Mouse (Mus musculus) G1E (cell line): ENCODE results near the gene Kcnip1. TPM values are rescaled to one million over a fixed set of nuclear protein-coding genes. Genes with fewer than 3 reads are reported as not detected.

Source experiments
- ATAC-seq: 2 replicates; pipeline ENCODE4 v1.8.0; 2016; ENCODE audit warnings: mild to moderate bottlenecking; ENCODE audit not compliant: insufficient number of reproducible peaks, poor library complexity, low FRiP score, severe bottlenecking; ENCODE audit errors: extremely low read depth
- DNase-seq: peaks from one replicate; pipeline ENCODE4 v3.0.0; 2012; ENCODE audit warnings: low spot score
- H3K27me3 ChIP-seq: 2 replicates; pipeline ENCODE4 v1.6.1; 2012; ENCODE audit warnings: mild to moderate bottlenecking, low read length, inconsistent platforms; ENCODE audit not compliant: insufficient read depth
- H3K36me3 ChIP-seq: replicated peaks from 2 replicates; pipeline ENCODE3; 2012; ENCODE audit warnings: mild to moderate bottlenecking, inconsistent platforms
- H3K4me1 ChIP-seq: 2 replicates; pipeline ENCODE4 v1.6.1; 2012; ENCODE audit warnings: low read depth, low read length, inconsistent platforms, mixed read lengths; ENCODE audit not compliant: insufficient read depth
- H3K4me3 ChIP-seq: 2 replicates; pipeline ENCODE4 v1.5.1; 2012; ENCODE audit warnings: low read depth, mild to moderate bottlenecking, inconsistent platforms, low read length, moderate library complexity, mixed read lengths
- H3K9me3 ChIP-seq: replicated peaks from 2 replicates; pipeline ENCODE4 v1.6.1; 2012; ENCODE audit warnings: inconsistent platforms
- CTCF ChIP-seq: IDR thresholded peaks from 2 replicates; pipeline ENCODE4 v1.5.1; 2012; ENCODE audit warnings: low read depth, low read length, inconsistent platforms, mixed read lengths
- GATA1 ChIP-seq: IDR thresholded peaks from 2 replicates; pipeline ENCODE4 v1.6.1; 2012; ENCODE audit warnings: borderline replicate concordance, low read length, inconsistent platforms, mixed read lengths
- GATA2 ChIP-seq: IDR thresholded peaks from 2 replicates; pipeline ENCODE4 v1.6.1; 2012; ENCODE audit warnings: low read depth, low read length, inconsistent platforms, borderline replicate concordance
- POLR2AphosphoS5 ChIP-seq: IDR thresholded peaks from 2 replicates; pipeline ENCODE4 v1.6.1; 2012; ENCODE audit warnings: low read depth, low read length, inconsistent platforms; ENCODE audit not compliant: insufficient replicate concordance
- TAL1 ChIP-seq: conservative IDR thresholded peaks from 2 replicates; pipeline ENCODE4 v1.6.1; 2012; ENCODE audit warnings: low read depth, low read length, inconsistent platforms, mixed read lengths
- polyA plus RNA-seq: library from polyadenylated mRNA; stranded (reverse); fragments of >175 nt; gene quantifications from 2 replicates; pipeline ENCODE4 v1.2.3, GENCODE M21; 2012
- total RNA-seq, 2 experiments: library from RNA; stranded (forward) in 1 of 2; stranded (reverse) in 1 of 2; fragments of 200-1000 nt in 1 of 2; fragments of >200 nt in 1 of 2; fragmentation: Nextera tagmentation in 1 of 2; gene quantifications; 2 replicates each; pipeline ENCODE4 v1.2.3; 2014 to 2017

Gene Kcnip1
- total and polyA plus RNA-seq, 3 experiments: 0.27 TPM; not detected in 2

- H3K4me3 ChIP-seq: peak overlapping the region; percentile 64; the same call in 1 of the 2 replicates
- peaks cover 45% of the 10 kb centered on the region for H3K4me1 ChIP-seq
- TF ChIP-seq GATA1 (no peak), TAL1 (no peak), CTCF (peak; percentile 32; the same call in 1 of the 2 replicates), GATA2 (no peak)
Observed at GRCm38 (mm10) chr11:34008702-34009101, 15.8 kb upstream of the Kcnip1 start.

GRCm38 (mm10) chr11:34008214-34008613 is 15.3 kb upstream of the Kcnip1 start:
- Histone ChIP-seq H3K27me3 (no peaks in the 10 kb centered on the region), H3K36me3 (no peaks in the 10 kb centered on the region), H3K4me1 (peaks cover 45% of the 10 kb centered on the region), H3K4me3 (peak overlapping the region; percentile 64; the same call in 1 of the 2 replicates), H3K9me3 (peaks cover 12% of the 10 kb centered on the region)
- DNase-seq (peak; percentile 29), ATAC-seq (peak; percentile 69)
- TF ChIP-seq POLR2AphosphoS5: no peak
- TF ChIP-seq GATA2: no peak
- TF ChIP-seq TAL1: no peak
- TF ChIP-seq CTCF: no peak
- no peak for TF ChIP-seq GATA1

More at GRCm38 (mm10) chr11:34008702-34009101, 15.8 kb upstream of the Kcnip1 start:
- Histone ChIP-seq H3K27me3 (no peaks in the 10 kb centered on the region), H3K9me3 (peaks cover 13% of the 10 kb centered on the region), H3K36me3 (no peaks in the 10 kb centered on the region)
- DNase-seq (peak; percentile 30), ATAC-seq (peak; percentile 58)

DNA sequence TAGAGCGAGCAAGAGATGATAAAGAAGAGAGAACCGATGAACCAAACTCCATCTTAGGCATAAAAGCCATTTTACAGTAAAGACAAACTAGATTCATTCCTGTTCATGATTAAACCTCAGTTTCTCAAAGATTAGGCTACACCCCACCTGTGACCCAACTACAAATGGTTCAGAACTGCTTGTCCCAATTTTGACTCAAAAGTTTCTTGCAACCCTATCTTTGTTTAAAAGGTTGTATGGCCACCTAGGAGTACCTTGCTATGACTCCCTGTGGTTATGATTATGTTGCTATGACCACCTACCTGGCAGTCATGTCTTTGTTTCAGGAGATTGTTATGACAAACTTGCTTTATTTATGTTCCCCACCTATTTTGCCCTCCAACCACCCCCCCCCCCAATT is 14.7 kb upstream of the Kcnip1 start:
- ATAC-seq (no peak), DNase-seq (no peak)
- Histone ChIP-seq H3K9me3 (peaks cover 11% of the 10 kb centered on the region), H3K27me3 (no peaks in the 10 kb centered on the region), H3K36me3 (no peaks in the 10 kb centered on the region), H3K4me1 (peaks cover 47% of the 10 kb centered on the region), H3K4me3 (no peak overlapping the region)
- TF ChIP-seq POLR2AphosphoS5 (no peak), GATA1 (no peak), CTCF (no peak), TAL1 (no peak), GATA2 (no peak)

GRCm38 (mm10) chr11:34002593-34002965 is 9.6 kb upstream of the Kcnip1 start:
- no peak for ATAC-seq
- peaks cover 35% of the 10 kb centered on the region for H3K4me1 ChIP-seq
- H3K27me3 ChIP-seq: peaks cover 4% of the 10 kb centered on the region; the same call in 1 of the 2 replicates
- H3K36me3 ChIP-seq: no peaks in the 10 kb centered on the region
- TF ChIP-seq GATA1 (no peak), TAL1 (no peak), GATA2 (no peak), POLR2AphosphoS5 (no peak), CTCF (no peak)
- DNase-seq: no peak
- H3K4me3 ChIP-seq: no peak overlapping the region
- peaks cover 11% of the 10 kb centered on the region for H3K9me3 ChIP-seq

GRCm38 (mm10) chr11:34001938-34002592 is 9.1 kb upstream of the Kcnip1 start:
- TF ChIP-seq GATA2 (no peak), POLR2AphosphoS5 (no peak), TAL1 (no peak), CTCF (peak; percentile 55), GATA1 (no peak)
- H3K4me1 ChIP-seq: peaks cover 35% of the 10 kb centered on the region
- DNase-seq (peak; percentile 45), ATAC-seq (0 out of 2 replicates have a peak, but pooled peaks have one; percentile 3)
- H3K4me3 ChIP-seq: no peak overlapping the region
- peaks cover 11% of the 10 kb centered on the region for H3K9me3 ChIP-seq
- no peaks in the 10 kb centered on the region for H3K36me3 ChIP-seq
- peaks cover 4% of the 10 kb centered on the region; the same call in 1 of the 2 replicates for H3K27me3 ChIP-seq

GRCm38 (mm10) chr11:34000416-34000815 is 7.5 kb upstream of the Kcnip1 start:
- no peak overlapping the region for H3K4me3 ChIP-seq
- DNase-seq (no peak), ATAC-seq (peak; percentile 25; the same call in 1 of the 2 replicates)
- TF ChIP-seq CTCF: no peak
- no peak for TF ChIP-seq GATA1
- TF ChIP-seq GATA2: no peak
- TF ChIP-seq TAL1: no peak
- no peak for TF ChIP-seq POLR2AphosphoS5
- H3K9me3 ChIP-seq: peaks cover 5% of the 10 kb centered on the region
- no peaks in the 10 kb centered on the region for H3K36me3 ChIP-seq
- H3K27me3 ChIP-seq: peaks cover 16% of the 10 kb centered on the region
- peaks cover 24% of the 10 kb centered on the region for H3K4me1 ChIP-seq

- ATAC-seq (no peak), DNase-seq (no peak)
- Histone ChIP-seq H3K9me3 (peaks cover 10% of the 10 kb centered on the region), H3K4me1 (peaks cover 22% of the 10 kb centered on the region), H3K36me3 (no peaks in the 10 kb centered on the region), H3K4me3 (no peak overlapping the region), H3K27me3 (peaks cover 35% of the 10 kb centered on the region)
- TF ChIP-seq GATA1: no peak
- no peak for TF ChIP-seq TAL1
- TF ChIP-seq POLR2AphosphoS5: no peak
- no peak for TF ChIP-seq CTCF
- no peak for TF ChIP-seq GATA2
Observed at GRCm38 (mm10) chr11:33998244-33998643, 5.3 kb upstream of the Kcnip1 start.
